Mouse (Mus musculus) adrenal gland, adult 10 weeks (tissue): ENCODE results near the gene Tmem107. TPM values are rescaled to one million over a fixed set of nuclear protein-coding genes. Genes with fewer than 3 reads are reported as not detected.

ENCODE experiments used
- polyA plus RNA-seq: library from polyadenylated mRNA; stranded (reverse); fragments of 350-450 nt; fragmentation: Illumina TruSeq; extraction: RNeasy Lipid Tissue Mini Kit (QIAGEN cat#74804); gene quantifications from one replicate; pipeline ENCODE4 v1.2.3, GENCODE M21; 2014; ENCODE audit warnings: low read depth, low replicate concordance

The Tmem107 gene
- 4.5 TPM for polyA plus RNA-seq

GRCm38 (mm10) chr11:69070590-69071222 lies at the start of gene Tmem107:
TSS of gene Tmem107 (plus strand) at chr11:69070806.

GRCm38 (mm10) chr11:69045531-69046394 lies 24.8 kb upstream of the Tmem107 start, which contains the start of gene Aurkb:
TSS of gene Aurkb (plus strand) at chr11:69045647.

GRCm38 (mm10) chr11:69059357-69059974 lies 11.1 kb upstream of the Tmem107 start, which contains the start of gene Borcs6:
TSS of gene Borcs6 (plus strand) at chr11:69059717.

GRCm38 (mm10) chr11:69088103-69088855 lies 17.7 kb downstream of the Tmem107 start, which contains the start of gene Vamp2:
TSS of gene Vamp2 (plus strand) at chr11:69088490.

GRCm38 (mm10) chr11:69094697-69095429 lies 24.3 kb downstream of the Tmem107 start, which contains the start of gene Per1:
TSS of gene Per1 (plus strand) at chr11:69095217.

GRCm38 (mm10) chr11:69120221-69121000 lies 49.8 kb downstream of the Tmem107 start, which contains the start of gene Hes7:
TSS of gene Hes7 (plus strand) at chr11:69120404.

GRCm38 (mm10) chr11:69122336-69122951 lies 51.8 kb downstream of the Tmem107 start, which contains the start of gene 9130213A22Rik:
TSS of gene 9130213A22Rik (minus strand) at chr11:69122589.

Other genes with a start within 250 kb of the Tmem107 start
- 142 TPM for gene Ndel1, start 198.9 kb upstream of the Tmem107 start, polyA plus RNA-seq
- not detected for gene Rnf222, start 182.3 kb upstream of the Tmem107 start, polyA plus RNA-seq
- gene Rpl26, start 169.2 kb upstream of the Tmem107 start, polyA plus RNA-seq, result 139 TPM
- gene Odf4, start 143.7 kb upstream of the Tmem107 start, polyA plus RNA-seq, result not detected
- gene Arhgef15, start 113.3 kb upstream of the Tmem107 start, polyA plus RNA-seq, result 6.4 TPM
- 28.6 TPM for gene Slc25a35, start 102.7 kb upstream of the Tmem107 start, polyA plus RNA-seq
- 6.2 TPM for gene Rangrf, start 95.6 kb upstream of the Tmem107 start, polyA plus RNA-seq
- gene Pfas, start 62.3 kb upstream of the Tmem107 start, polyA plus RNA-seq, result 8.0 TPM
- 7.3 TPM for gene Ctc1, start 54.9 kb upstream of the Tmem107 start, polyA plus RNA-seq
- 1.4 TPM for gene Aurkb, start 25.2 kb upstream of the Tmem107 start, polyA plus RNA-seq
- gene Borcs6, start 11.1 kb upstream of the Tmem107 start, polyA plus RNA-seq, result 5.8 TPM
- 120 TPM for gene Vamp2, start 17.7 kb downstream of the Tmem107 start, polyA plus RNA-seq
- 0.58 TPM for gene Per1, start 24.4 kb downstream of the Tmem107 start, polyA plus RNA-seq
- gene Hes7, start 49.6 kb downstream of the Tmem107 start, polyA plus RNA-seq, result not detected
- gene 9130213A22Rik, start 51.8 kb downstream of the Tmem107 start, polyA plus RNA-seq, result not detected
- gene Aloxe3, start 55.1 kb downstream of the Tmem107 start, polyA plus RNA-seq, result 0.17 TPM
- not detected for gene Alox12b, start 86.2 kb downstream of the Tmem107 start, polyA plus RNA-seq
- gene Alox8, start 127.0 kb downstream of the Tmem107 start, polyA plus RNA-seq, result not detected
- not detected for gene Gucy2e, start 166.2 kb downstream of the Tmem107 start, polyA plus RNA-seq